18 mouse cellular contexts compared by ENCODE assay signal in the genomic region with DNA sequence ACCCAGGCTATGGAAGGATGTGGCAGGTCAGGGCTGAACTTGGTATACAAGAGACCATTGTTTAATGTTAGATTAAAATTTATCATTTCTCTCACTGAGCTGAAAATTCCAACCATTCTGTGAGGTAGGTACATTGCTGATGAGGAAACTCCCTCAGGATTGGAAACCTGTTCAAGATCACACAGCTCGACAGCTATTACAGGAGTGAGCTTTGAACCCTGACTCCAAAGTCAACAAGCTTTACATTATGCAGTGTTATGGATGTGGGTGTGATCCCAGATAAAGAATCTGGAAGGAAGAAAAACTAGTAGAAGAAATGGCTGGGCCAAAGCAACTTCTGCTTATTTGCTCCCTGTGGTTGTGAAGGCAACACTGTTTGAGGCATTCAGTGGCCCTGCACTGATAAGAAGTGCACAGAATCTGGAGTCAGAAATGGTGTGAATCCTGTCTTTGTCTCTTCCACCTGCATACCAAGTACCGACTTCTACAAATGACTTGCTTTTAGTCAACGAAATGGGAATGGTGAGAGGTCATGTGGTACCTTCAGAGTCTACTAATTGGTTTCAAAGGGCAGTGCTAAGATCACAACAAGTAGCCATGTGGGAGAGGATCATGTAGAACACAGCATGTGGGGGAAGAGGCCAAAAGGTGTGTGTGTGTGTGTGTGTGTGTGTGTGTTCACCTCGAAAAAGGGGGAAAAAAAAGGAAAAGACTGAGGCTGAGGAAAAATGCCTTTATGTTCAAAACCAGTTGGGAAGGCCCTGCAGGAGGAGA. TPM values are rescaled to one million over a fixed set of nuclear protein-coding genes. Genes with fewer than 3 reads are reported as not detected.
"Had no signal": no experiment of that assay in that cellular context is flagged by ENCODE, and none has a peak within 500 bp of the region (broad histone marks: within the 10 kb centered on the region; RNA-seq: fewer than 3 reads in every experiment).

No protein-coding gene starts in this region.

- H3K9ac ChIP-seq: kidney, embryonic 15.5 days; limb, embryonic 12.5 days; liver, embryonic 13.5 days; midbrain, embryonic 13.5 days had no signal

- H3K9me3 ChIP-seq: kidney, embryonic 15.5 days; limb, embryonic 12.5 days; liver, embryonic 13.5 days; midbrain, embryonic 13.5 days had no signal

- H3K4me2 ChIP-seq: kidney, embryonic 15.5 days; limb, embryonic 12.5 days; liver, embryonic 13.5 days; midbrain, embryonic 13.5 days had no signal

- ATAC-seq: midbrain, embryonic 13.5 days had no signal

- DNase-seq: kidney, adult 18-20 months; kidney, postnatal 25 days; layer of hippocampus, adult 9-11 months; layer of hippocampus, postnatal 36 days; liver; liver, embryonic 13.5 days; lung, adult 18-20 months; right cerebral cortex, adult 18-20 months; right cerebral cortex, postnatal 25 days; thymus, adult 18-20 months; thymus, postnatal 14 days had no signal

- H3K4me1 ChIP-seq: kidney, embryonic 15.5 days; limb, embryonic 12.5 days; liver, embryonic 13.5 days; midbrain, embryonic 13.5 days had no signal

- H3K4me3 ChIP-seq: kidney, embryonic 15.5 days; limb, embryonic 12.5 days; liver, embryonic 13.5 days; midbrain, embryonic 13.5 days had no signal

- H3K36me3 ChIP-seq: liver, embryonic 13.5 days; midbrain, embryonic 13.5 days had no signal

- H3K27me3 ChIP-seq: kidney, embryonic 15.5 days; limb, embryonic 12.5 days; liver, embryonic 13.5 days; midbrain, embryonic 13.5 days had no signal

- H3K27ac ChIP-seq: kidney, embryonic 15.5 days; limb, embryonic 12.5 days; liver, embryonic 13.5 days; midbrain, embryonic 13.5 days had no signal

RNA-seq across cellular contexts. Expression of a gene that starts 55.8 kb away (rescaled TPM):
- total RNA-seq: layer of hippocampus, adult 18-20 months; layer of hippocampus, postnatal 36 days; left cerebral cortex, adult 8-10 months; left cerebral cortex, postnatal 36 days; midbrain, postnatal 0 days had no signal
- polyA plus RNA-seq: liver, embryonic 13.5 days had no signal
